Mouse (Mus musculus): ENCODE results near the gene Kctd11.

GRCm38 (mm10) chr11:69833554-69833953 lies 47.7 kb downstream of the Kctd11 start:
- TF ChIP-seq CTCF (IDR thresholded peaks at IDR 0.05; ENCODE audit: borderline replicate concordance, insufficient read depth, low read length), result no peak
- TF ChIP-seq POLR2A (IDR thresholded peaks at IDR 0.05; ENCODE audit: low read depth, low read length), result no peak

All from embryonic fibroblast, embryonic 13.5 days (primary cell).